Mouse (Mus musculus): ENCODE data around the gene Otud7a. TPM values are rescaled to one million over a fixed set of nuclear protein-coding genes. Genes with fewer than 3 reads are reported as not detected.
A peak's percentile ranks its signal among the peaks of the same experiment; 100 is the strongest.

The Otud7a gene
- total and polyA plus RNA-seq, 3 experiments, result not detected

- no peaks in the 10 kb centered on the region; a peak in 3 of 4 replicates for H3K27me3 ChIP-seq (ENCODE audit: control insufficient read depth in 1 of 2, insufficient read depth in 2 of 2, low read length in 2 of 2)
- no peak overlapping the region for H3K9ac ChIP-seq (ENCODE audit: control insufficient read depth, low read depth, low read length, poor library complexity, severe bottlenecking)
- H3K9me3 ChIP-seq (replicated peaks; ENCODE audit: insufficient read depth, low read length), result no peaks in the 10 kb centered on the region
- no peaks in the 10 kb centered on the region for H3K79me2 ChIP-seq (ENCODE audit: control insufficient read depth, insufficient read depth, low read length, poor library complexity)
- no peaks in the 10 kb centered on the region for H3K4me1 ChIP-seq (ENCODE audit: control insufficient read depth in 1 of 2, insufficient read depth in 2 of 2, low read length in 2 of 2)
- no peak overlapping the region for H3K4me3 ChIP-seq (ENCODE audit: control insufficient read depth in 1 of 2, insufficient read depth in 1 of 2, low read depth in 2 of 2, low read length in 2 of 2)
- no peak for TF ChIP-seq BHLHE40 (IDR thresholded peaks at IDR 0.05; ENCODE audit: borderline replicate concordance, low read depth, low read length)
- TF ChIP-seq ETS1 (IDR thresholded peaks at IDR 0.05; ENCODE audit: low read depth, low read length), result no peak
- TF ChIP-seq NELFE (IDR thresholded peaks at IDR 0.05; ENCODE audit: low read depth, low read length), result no peak
- no peak for TF ChIP-seq E2F4 (IDR thresholded peaks at IDR 0.05; ENCODE audit: borderline replicate concordance, low read depth, low read length)
- no peak for TF ChIP-seq POLR2AphosphoS5 (IDR thresholded peaks at IDR 0.05; ENCODE audit: borderline replicate concordance, low read depth, low read length)
- TF ChIP-seq CHD1 (IDR thresholded peaks at IDR 0.05; ENCODE audit: low read depth, low read length), result no peak
- no peak for TF ChIP-seq NRF1 (IDR thresholded peaks at IDR 0.05; ENCODE audit: insufficient read depth, low read depth, low read length, poor library complexity, severe bottlenecking)
- TF ChIP-seq ELF1 (IDR thresholded peaks at IDR 0.05; ENCODE audit: low read depth, low read length), result no peak
- no peak for TF ChIP-seq ZMIZ1 (IDR thresholded peaks at IDR 0.05; ENCODE audit: low read depth, low read length)
- TF ChIP-seq MYB (IDR thresholded peaks at IDR 0.05; ENCODE audit: low read depth, low read length), result no peak
- TF ChIP-seq UBTF (IDR thresholded peaks at IDR 0.05; ENCODE audit: borderline replicate concordance, insufficient read depth, low read depth, low read length), result no peak
- no peak for TF ChIP-seq SMC3 (IDR thresholded peaks at IDR 0.05; ENCODE audit: low read depth, low read length)
- TF ChIP-seq ZC3H11A (IDR thresholded peaks at IDR 0.05; ENCODE audit: low read depth, low read length), result no peak
- TF ChIP-seq RCOR1 (IDR thresholded peaks at IDR 0.05; ENCODE audit: low read depth, low read length), result no peak
- TF ChIP-seq TCF12 (IDR thresholded peaks at IDR 0.05; ENCODE audit: low read depth, low read length), result no peak
- no peak for TF ChIP-seq MXI1 (IDR thresholded peaks at IDR 0.05; ENCODE audit: low read depth, low read length)
- no peak for TF ChIP-seq ZKSCAN1 (IDR thresholded peaks at IDR 0.05; ENCODE audit: low read depth, low read length)
- no peak for DNase-seq (ENCODE audit: low read depth, low spot score)
- H3K36me3 ChIP-seq (ENCODE audit: control insufficient read depth in 1 of 2, insufficient read depth in 2 of 2, low read length in 2 of 2), result no peaks in the 10 kb centered on the region
- H3K27ac ChIP-seq (ENCODE audit: control insufficient read depth, low read depth, low read length), result no peak overlapping the region
These were observed 353.9 kb downstream of the Otud7a start for GRCm38 (mm10) chr7:63798446-63798845.

GRCm38 (mm10) chr7:63799304-63799703, 354.8 kb downstream of the Otud7a start:
- no peaks in the 10 kb centered on the region for H3K9me3 ChIP-seq (replicated peaks; ENCODE audit: insufficient read depth, low read length)
- no peaks in the 10 kb centered on the region for H3K36me3 ChIP-seq (ENCODE audit: control insufficient read depth in 1 of 2, insufficient read depth in 2 of 2, low read length in 2 of 2)
- no peak overlapping the region for H3K27ac ChIP-seq (ENCODE audit: control insufficient read depth, low read depth, low read length)
- H3K79me2 ChIP-seq (ENCODE audit: control insufficient read depth, insufficient read depth, low read length, poor library complexity), result no peaks in the 10 kb centered on the region
- DNase-seq (ENCODE audit: low read depth, low spot score), result peak; percentile 17
- no peak overlapping the region for H3K4me3 ChIP-seq (ENCODE audit: control insufficient read depth in 1 of 2, insufficient read depth in 1 of 2, low read depth in 2 of 2, low read length in 2 of 2)
- H3K27me3 ChIP-seq (ENCODE audit: control insufficient read depth in 1 of 2, insufficient read depth in 2 of 2, low read length in 2 of 2), result no peaks in the 10 kb centered on the region; a peak in 2 of 4 replicates
- no peaks in the 10 kb centered on the region for H3K4me1 ChIP-seq (ENCODE audit: control insufficient read depth in 1 of 2, insufficient read depth in 2 of 2, low read length in 2 of 2)
- no peak overlapping the region for H3K9ac ChIP-seq (ENCODE audit: control insufficient read depth, low read depth, low read length, poor library complexity, severe bottlenecking)
- TF ChIP-seq RAD21 (IDR thresholded peaks at IDR 0.05; ENCODE audit: low read depth, low read length) (peak; percentile 24), SMC3 (IDR thresholded peaks at IDR 0.05; ENCODE audit: low read depth, low read length) (peak; percentile 47), CTCF (IDR thresholded peaks at IDR 0.05 in 2 of 3, conservative IDR thresholded peaks at IDR 0.05 in 1 of 3; ENCODE audit: control insufficient read depth in 1 of 3, insufficient read depth in 1 of 3, low read depth in 2 of 3, low read length in 3 of 3, poor library complexity in 1 of 3, severe bottlenecking in 1 of 3) (peak; percentile 8 to 44 (median 19); a peak in 3 of 6 replicates), ZC3H11A (IDR thresholded peaks at IDR 0.05; ENCODE audit: low read depth, low read length) (0 out of 2 replicates have a peak, but pooled peaks have one; percentile 15), CHD2 (IDR thresholded peaks at IDR 0.05; ENCODE audit: low read length) (no peak)
